In genomic region chr17:12507654-12508204, GRCm38 (mm10) we compare ENCODE assay signal across 8 mouse cellular contexts. TPM values are rescaled to one million over a fixed set of nuclear protein-coding genes. Genes with fewer than 3 reads are reported as not detected.
DNase-seq lines count a peak whose midpoint lies in the region; ATAC-seq and TF ChIP-seq lines count a peak whose summit lies in the region.

TSS of gene Slc22a3 (minus strand) at chr17:12507704.

- no peak within 1 kb of the TSS for H3K27ac ChIP-seq in ES-Bruce4 (ENCODE audit: insufficient read depth, low read length)
- H3K27ac ChIP-seq in heart, embryonic 15.5 days: no peak within 1 kb of the TSS
- H3K27ac ChIP-seq in liver, embryonic 13.5 days: no peak within 1 kb of the TSS

- peak within 1 kb of the TSS; percentile 23; the same call in 1 of the 2 replicates for H3K9ac ChIP-seq in ES-Bruce4 (ENCODE audit: low read depth, poor library complexity, severe bottlenecking)
- peak within 1 kb of the TSS; percentile 43 for H3K9ac ChIP-seq in heart, embryonic 15.5 days
- H3K9ac ChIP-seq in liver, embryonic 13.5 days: peak within 1 kb of the TSS; percentile 50

- peak within 1 kb of the TSS; percentile 85 for H3K4me2 ChIP-seq in heart, embryonic 15.5 days
- peak within 1 kb of the TSS; percentile 68 for H3K4me2 ChIP-seq in liver, embryonic 13.5 days

- H3K9me3 ChIP-seq in E14TG2a.4 (ENCODE audit: low read length): no peaks in the 10 kb centered on the region
- H3K9me3 ChIP-seq in ES-Bruce4 (replicated peaks; ENCODE audit: control insufficient read depth, insufficient read depth, low read length, poor library complexity, severe bottlenecking): no peaks in the 10 kb centered on the region
- H3K9me3 ChIP-seq in heart, embryonic 15.5 days (replicated peaks): no peaks in the 10 kb centered on the region
- H3K9me3 ChIP-seq in liver, embryonic 13.5 days (replicated peaks): no peaks in the 10 kb centered on the region

- 21% methylated on average over 14 of the region's 14 CpGs for WGBS in heart, embryonic 15.5 days
- 7% methylated on average over 14 of the region's 14 CpGs for WGBS in liver, embryonic 13.5 days (ENCODE audit: insufficient replicate concordance)

- TF ChIP-seq CTCF in E14TG2a.4 (conservative IDR thresholded peaks at IDR 0.05; ENCODE audit: low read length) (no peak), ES-Bruce4 (IDR thresholded peaks at IDR 0.05; ENCODE audit: low read depth, low read length) (no peak)

- no peak for TF ChIP-seq EP300 in ES-Bruce4 (IDR thresholded peaks at IDR 0.05; ENCODE audit: insufficient read depth, low read depth, low read length)

- H3K36me3 ChIP-seq in E14TG2a.4 (ENCODE audit: insufficient read depth, low read length) (no peaks in the 10 kb centered on the region), ES-Bruce4 (ENCODE audit: control insufficient read depth, insufficient read depth, low read length, poor library complexity, severe bottlenecking) (no peaks in the 10 kb centered on the region)
- H3K36me3 ChIP-seq in heart, embryonic 15.5 days: no peaks in the 10 kb centered on the region
- no peaks in the 10 kb centered on the region for H3K36me3 ChIP-seq in liver, embryonic 13.5 days

- ATAC-seq in heart, embryonic 15.5 days (replicated peaks; ENCODE audit: insufficient number of reproducible peaks, insufficient read depth, low FRiP score, low read depth): no peak
- ATAC-seq in liver, embryonic 13.5 days (ENCODE audit: low read depth): peak; percentile 49

- DNase-seq in liver, embryonic 13.5 days: no peak
- DNase-seq in natural killer cell, adult 2 months (ENCODE audit: low spot score in 2 of 2): no peak
- DNase-seq in layer of hippocampus, postnatal 10 days (ENCODE audit: low spot score in 2 of 2): no peak
- no peak for DNase-seq in B cell, adult 2 months
- DNase-seq in adrenal gland, adult 8-10 months: no peak

- H3K27me3 ChIP-seq in E14TG2a.4 (ENCODE audit: insufficient read depth, low read length) (peaks cover 49% of the 10 kb centered on the region), ES-Bruce4 (ENCODE audit: control insufficient read depth, insufficient read depth, low read length, poor library complexity, severe bottlenecking) (peaks cover 3% of the 10 kb centered on the region)
- H3K27me3 ChIP-seq in heart, embryonic 15.5 days: peaks cover 62% of the 10 kb centered on the region
- peaks cover 52% of the 10 kb centered on the region for H3K27me3 ChIP-seq in liver, embryonic 13.5 days

- H3K4me3 ChIP-seq in E14TG2a.4 (replicated peaks; ENCODE audit: low read length) (peak within 1 kb of the TSS; percentile 80), ES-Bruce4 (ENCODE audit: low read depth, low read length) (peak within 1 kb of the TSS; percentile 62)
- peak within 1 kb of the TSS; percentile 54 for H3K4me3 ChIP-seq in heart, embryonic 15.5 days
- H3K4me3 ChIP-seq in liver, embryonic 13.5 days (replicated peaks): peak within 1 kb of the TSS; percentile 51

- peaks cover 13% of the 10 kb centered on the region; the same call in 1 of the 2 replicates for H3K4me1 ChIP-seq in E14TG2a.4 (replicated peaks; ENCODE audit: low read depth, low read length)
- H3K4me1 ChIP-seq in ES-Bruce4 (ENCODE audit: control insufficient read depth, insufficient read depth, low read length): no peaks in the 10 kb centered on the region
- peaks cover 12% of the 10 kb centered on the region for H3K4me1 ChIP-seq in heart, embryonic 15.5 days (replicated peaks)
- peaks cover 35% of the 10 kb centered on the region for H3K4me1 ChIP-seq in liver, embryonic 13.5 days (replicated peaks)

- no peak for TF ChIP-seq POLR2A in ES-Bruce4 (IDR thresholded peaks at IDR 0.05; ENCODE audit: insufficient read depth, low read length)

RNA-seq across cellular contexts. Expression of gene Slc22a3, which starts in this region (rescaled TPM):
- 0.38 and 0.63 TPM in 2 replicates for polyA plus RNA-seq in ES-Bruce4 (2011; ENCODE audit: insufficient read depth, insufficient read length, low read depth, missing spikeins)
- polyA plus RNA-seq in heart, embryonic 15.5 days (2015; fragmentation: Nextera tagmentation; extraction: Ambion mirVana): 0.45 and 1.9 TPM in 2 replicates
- polyA plus RNA-seq in liver, embryonic 13.5 days (2015; fragmentation: Nextera tagmentation; extraction: Ambion mirVana): 1.5 and 1.8 TPM in 2 replicates
- 1 to 10 TPM; 3.6 to 4.2 TPM for total RNA-seq in layer of hippocampus, postnatal 10 days (2021)
- 10 to 100 TPM in 1 of 4 experiments, 1 to 10 TPM in 3; 2.5 to 12.0 (median 4.0) TPM for total RNA-seq in adrenal gland, adult 8-10 months (2022)
